Mouse (Mus musculus): ENCODE measurements at regions not wholly inside any gene's neighbourhood (a gene's known extent, or its start where the extent isn't known, plus 50 kb on each side); places are given as distances from the start of the nearest gene placed in this dataset.

DNA sequence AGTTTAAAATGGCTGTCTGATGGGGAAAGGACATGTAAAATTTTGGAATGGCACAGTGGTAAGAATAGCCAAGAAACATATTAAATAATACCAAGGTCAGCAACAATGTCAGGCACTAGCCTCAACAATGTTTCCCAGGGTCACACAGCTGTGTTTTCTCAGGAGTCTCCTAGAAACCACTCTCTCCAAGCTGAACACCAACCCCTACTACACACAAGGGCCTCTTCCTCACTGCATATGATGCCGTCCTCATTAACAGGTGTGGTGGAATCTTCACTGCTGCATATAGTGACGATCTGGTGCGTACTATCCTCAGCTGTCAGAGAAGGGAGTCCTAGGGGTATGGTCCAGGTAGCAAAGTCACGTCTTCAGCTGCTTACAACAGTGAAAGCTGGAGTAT lies 1275.4 kb upstream of the A1bg start:
- TF ChIP-seq CTCF (IDR thresholded peaks at IDR 0.05; ENCODE audit: low read depth, low read length) (no peak), POLR2A (IDR thresholded peaks at IDR 0.05; ENCODE audit: insufficient read depth, low read length) (no peak), EP300 (IDR thresholded peaks at IDR 0.05; ENCODE audit: insufficient read depth, low read depth, low read length) (no peak)
